Mouse (Mus musculus) urinary bladder, postnatal 14 days (tissue): ENCODE results near the gene Echdc3.

Experiments
- DNase-seq: peaks from one replicate; pipeline ENCODE4 v3.0.0; 2021; ENCODE audit warnings: low spot score

Echdc3 gene

GRCm38 (mm10) chr2:6167843-6168558 is 44.8 kb downstream of the Echdc3 start:
- peak; percentile 86 for DNase-seq

GRCm38 (mm10) chr2:6165771-6166170 is 47.1 kb downstream of the Echdc3 start:
- no peak for DNase-seq

- no peak for DNase-seq
Measured at GRCm38 (mm10) chr2:6164606-6165290, 48.1 kb downstream of the Echdc3 start.

- DNase-seq, result peak; percentile 78
Measured at GRCm38 (mm10) chr2:6162366-6163040, 50.3 kb downstream of the Echdc3 start.

- DNase-seq, result no peak
Measured at GRCm38 (mm10) chr2:6159735-6160134, 53.1 kb downstream of the Echdc3 start.

GRCm38 (mm10) chr2:6159219-6159618 is 53.6 kb downstream of the Echdc3 start:
- no peak for DNase-seq

GRCm38 (mm10) chr2:6157635-6158034 is 55.2 kb downstream of the Echdc3 start:
- DNase-seq, result peak; percentile 26

- DNase-seq, result no peak
Measured at GRCm38 (mm10) chr2:6157208-6157607, 55.6 kb downstream of the Echdc3 start.

- no peak for DNase-seq
Measured at GRCm38 (mm10) chr2:6149801-6150200, 63.0 kb downstream of the Echdc3 start.

- no peak for DNase-seq
Measured at GRCm38 (mm10) chr2:6146901-6147300, 65.9 kb downstream of the Echdc3 start.

- no peak for DNase-seq
Measured at GRCm38 (mm10) chr2:6146257-6146656, 66.6 kb downstream of the Echdc3 start.

GRCm38 (mm10) chr2:6145611-6146010 is 67.2 kb downstream of the Echdc3 start:
- no peak for DNase-seq

- DNase-seq, result no peak
Measured at GRCm38 (mm10) chr2:6142915-6143654, 69.7 kb downstream of the Echdc3 start.

GRCm38 (mm10) chr2:6140572-6141161 is 72.2 kb downstream of the Echdc3 start:
- DNase-seq, result no peak
